Mouse (Mus musculus) gastrocnemius, postnatal 4 days (tissue): Measurements from ENCODE around the gene Lcn11. TPM values are rescaled to one million over a fixed set of nuclear protein-coding genes. Genes with fewer than 3 reads are reported as not detected.
"Not testable (repeated sequence)": the region's sequence is repeated elsewhere in the genome, so short reads cannot be mapped to it uniquely, and the experiment has no call there.

Source experiments
- DNase-seq, 2 experiments: peaks; one replicate each; pipeline ENCODE4 v3.0.0; 2021 to 2022; ENCODE audit warnings: low spot score in 2 of 2, mixed read lengths in 2 of 2
- long read RNA-seq, 2 experiments: library from polyadenylated mRNA; stranded (forward); transcript quantifications; one replicate each; pipeline ENCODE4 v2.0.0; 2021
- total RNA-seq, 2 experiments: library from RNA; stranded (reverse); gene quantifications; 2 replicates each; pipeline ENCODE4 v1.2.3; 2021

The Lcn11 gene
- total RNA-seq, result not detected
- long read RNA-seq, experiment 1, result 0 reads
- long read RNA-seq, experiment 2, result 0 reads

DNA sequence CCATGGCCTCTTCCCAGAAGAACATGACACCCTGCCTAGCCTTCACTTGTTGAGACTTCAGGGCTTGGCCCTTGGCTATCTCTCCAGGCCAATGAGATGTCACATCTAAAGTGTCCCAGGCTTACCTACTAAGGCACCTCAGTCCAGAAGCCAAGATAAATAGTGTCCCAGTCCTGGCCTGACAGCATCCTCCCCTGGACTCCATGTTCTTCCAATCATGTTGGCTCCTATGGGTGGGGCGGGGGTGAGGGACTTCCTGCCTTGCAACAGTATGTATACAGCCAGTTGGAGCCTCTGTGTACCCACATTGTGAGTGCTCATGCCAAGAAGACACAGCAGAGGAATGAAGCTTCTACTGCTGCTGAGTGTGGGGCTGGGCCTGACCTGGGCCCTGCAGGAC, at the start of gene Lcn11:
Lcn11 (plus strand) TSS at position 301 of the 400 bp plus-strand sequence.
- no peak for DNase-seq

DNA sequence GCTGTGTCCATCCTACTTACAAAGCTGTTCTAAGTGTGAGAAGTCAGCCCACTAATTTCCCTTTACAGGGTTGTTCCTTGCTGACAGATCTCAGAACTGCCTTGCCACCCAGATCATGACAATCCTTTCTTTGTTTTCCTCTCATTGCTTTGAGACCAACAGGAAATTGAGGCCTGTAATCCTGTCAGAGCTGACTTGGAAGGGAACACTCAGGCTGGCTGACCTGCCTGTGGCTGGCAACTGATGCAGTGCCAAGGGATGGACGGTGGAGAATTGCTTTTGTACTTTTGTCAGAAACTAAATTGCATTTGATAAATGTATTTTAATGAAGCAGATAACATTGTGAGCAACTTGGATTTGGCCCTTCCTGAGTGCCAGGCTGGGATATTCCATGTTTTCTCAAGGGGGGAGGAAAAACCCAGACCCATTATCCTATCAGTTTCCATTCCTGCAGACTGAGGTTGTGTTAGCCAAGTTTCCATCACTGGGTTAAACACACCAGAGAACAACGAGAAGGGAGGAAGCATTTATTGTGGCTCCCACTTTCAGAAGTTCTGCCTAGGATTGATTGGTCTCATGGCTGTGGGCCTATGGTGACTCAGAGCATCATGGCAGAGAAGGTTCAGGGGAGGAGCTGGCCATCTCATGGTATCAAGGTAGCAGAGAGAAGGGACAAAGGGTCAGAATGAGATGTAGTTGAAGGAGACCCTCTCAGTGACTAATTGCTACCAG, 43.5 kb upstream of the Lcn11 start:
- DNase-seq, result peak in 1 of 2 experiments; percentile 3

DNA sequence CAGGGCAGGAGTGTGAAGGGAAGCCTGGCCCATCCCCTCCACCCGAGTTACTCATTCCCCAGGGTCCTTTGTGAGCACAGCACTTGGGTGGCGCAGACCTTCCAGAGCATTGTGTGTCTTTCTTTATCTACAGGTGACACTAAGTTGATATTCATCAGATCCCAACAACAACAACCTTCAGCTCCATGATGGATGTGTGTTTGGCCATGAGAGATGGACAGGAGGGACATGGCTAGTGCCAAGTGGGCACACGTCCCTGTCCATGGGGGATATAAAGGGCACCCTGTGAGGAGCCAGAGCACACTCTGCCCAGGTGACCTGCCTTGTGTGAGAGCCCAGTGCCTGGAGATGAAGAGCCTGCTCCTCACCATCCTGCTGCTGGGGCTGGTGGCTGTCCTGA, 40.1 kb upstream of the Lcn11 start, which contains the start of gene Obp2b:
Obp2b (plus strand) TSS at position 301 of the 400 bp plus-strand sequence.
- DNase-seq, result not testable (repeated sequence)

DNA sequence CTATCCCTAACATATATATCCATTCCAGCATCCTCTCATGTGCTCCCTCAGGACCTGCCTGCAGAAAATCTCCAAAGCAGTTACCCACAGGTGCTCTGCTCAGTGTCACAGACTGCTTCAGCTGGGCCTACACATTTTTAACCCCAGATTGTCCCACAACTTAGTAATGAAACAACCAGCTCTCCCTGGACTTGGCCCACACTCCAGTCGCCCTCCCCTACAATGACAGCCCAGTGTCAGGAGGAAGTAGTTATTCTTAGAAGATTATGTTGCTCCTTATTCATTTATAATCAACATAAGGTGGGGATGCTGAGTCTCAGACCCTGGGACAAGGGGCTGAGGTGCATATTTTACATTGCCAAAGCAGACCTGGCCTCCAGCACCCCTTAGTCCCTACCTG, 35.1 kb upstream of the Lcn11 start:
- DNase-seq, result no peak

DNA sequence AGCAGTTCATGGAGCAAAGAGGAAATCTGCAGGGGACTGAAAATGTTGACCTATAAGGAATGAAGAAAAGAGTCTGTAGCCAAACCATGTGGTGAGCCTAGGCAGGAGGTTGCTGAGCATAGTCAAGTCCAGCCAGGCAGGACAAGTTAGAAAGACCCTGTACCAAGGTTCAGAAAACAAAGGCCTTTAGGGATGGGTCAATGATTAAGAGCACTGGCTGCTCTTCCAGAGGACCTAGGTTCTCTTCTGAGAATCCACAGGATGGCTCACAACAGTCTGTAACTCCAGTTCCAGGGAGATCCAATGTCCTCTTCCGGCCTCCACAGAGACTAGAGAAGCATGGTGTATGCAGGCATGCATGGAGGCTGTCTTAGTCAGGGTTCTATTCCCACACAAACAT, 22.6 kb upstream of the Lcn11 start:
- no peak for DNase-seq

DNA sequence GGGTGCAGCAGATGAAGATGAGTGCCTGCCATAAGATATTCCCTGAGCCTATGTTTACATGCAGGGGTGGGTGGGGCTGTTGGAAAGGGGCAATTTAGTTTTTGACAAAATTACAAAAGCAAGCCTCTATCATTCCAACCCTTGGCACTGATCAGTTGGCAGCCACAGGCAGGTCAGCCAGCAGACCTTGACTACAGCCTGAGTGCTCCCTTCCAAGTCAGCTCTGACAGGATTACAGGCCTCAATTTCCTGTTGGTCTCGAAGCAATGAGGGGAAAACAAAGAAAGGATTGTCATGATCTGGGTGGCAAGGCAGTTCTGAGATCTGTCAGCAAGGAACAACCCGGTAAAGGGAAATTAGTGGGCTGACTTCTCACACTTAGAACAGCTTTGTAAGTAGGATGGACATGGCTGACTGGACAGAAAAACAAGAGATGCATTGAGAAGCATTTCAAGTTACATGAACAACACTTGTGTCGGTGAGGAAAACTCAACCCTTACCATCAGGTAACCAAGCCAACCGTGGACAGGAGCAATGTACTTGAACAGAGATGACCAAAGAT, 18.7 kb upstream of the Lcn11 start:
- DNase-seq, result no peak

DNA sequence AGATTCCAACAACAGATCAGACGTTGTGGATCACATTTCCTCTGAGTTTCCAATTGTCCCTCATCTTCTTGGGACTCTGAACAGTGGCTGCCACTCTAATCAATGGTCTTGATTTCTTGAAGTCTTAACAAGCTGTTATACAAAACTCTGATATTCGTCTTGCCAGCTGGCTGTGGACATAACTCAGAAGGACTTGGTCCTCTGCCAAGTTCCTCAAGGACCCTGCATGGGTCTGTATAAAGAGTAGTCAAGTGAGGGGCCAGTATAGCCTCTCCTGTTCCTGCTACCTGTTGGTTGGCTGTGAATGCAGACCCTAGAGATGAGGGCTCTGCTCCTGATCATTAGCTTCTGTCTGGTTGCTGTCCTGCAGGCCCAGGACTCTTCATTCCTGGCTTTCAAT, 11.5 kb upstream of the Lcn11 start, which contains the start of gene Lcn3:
Lcn3 (plus strand) TSS at position 301 of the 400 bp plus-strand sequence.
- no peak for DNase-seq

DNA sequence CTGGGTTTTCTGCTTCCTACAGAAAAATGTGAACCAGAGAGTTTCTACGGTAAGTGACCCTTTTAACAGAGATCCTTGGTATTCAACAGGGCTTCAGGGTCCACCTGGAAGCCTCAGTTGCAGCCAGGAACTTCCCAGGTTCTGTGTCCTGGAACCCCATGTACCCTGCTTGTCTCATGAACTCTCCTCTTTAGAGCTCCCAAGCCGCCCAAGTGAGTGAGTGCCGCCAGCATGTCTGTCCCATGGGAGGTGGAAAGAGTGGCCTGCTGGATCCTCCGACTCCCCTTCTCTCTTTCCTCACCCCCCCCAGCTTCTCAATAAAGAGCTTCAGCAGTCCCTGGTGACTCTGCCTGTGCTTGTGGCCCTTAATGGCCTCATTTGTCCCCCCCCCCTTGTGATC, 9.1 kb upstream of the Lcn11 start:
- no peak for DNase-seq

DNA sequence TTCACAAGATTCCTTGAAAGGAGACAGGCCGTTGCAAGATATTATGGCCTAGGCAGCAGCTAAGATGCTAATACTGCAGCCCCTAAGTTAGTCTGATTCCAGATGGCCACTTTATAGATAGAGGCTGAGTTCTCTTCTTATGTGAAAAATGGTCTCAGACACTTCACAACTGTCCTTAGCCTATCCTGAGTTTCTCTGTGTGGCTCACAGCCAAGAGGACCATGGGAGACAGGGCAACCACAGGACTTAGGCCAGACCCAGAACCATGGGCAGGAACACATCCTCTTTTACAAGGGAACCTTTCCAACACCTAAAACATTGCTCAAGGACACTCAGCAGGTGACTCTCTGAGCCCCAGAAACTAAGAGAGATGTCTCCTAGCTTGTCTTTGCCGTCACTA, 3.3 kb upstream of the Lcn11 start:
- DNase-seq, result no peak

DNA sequence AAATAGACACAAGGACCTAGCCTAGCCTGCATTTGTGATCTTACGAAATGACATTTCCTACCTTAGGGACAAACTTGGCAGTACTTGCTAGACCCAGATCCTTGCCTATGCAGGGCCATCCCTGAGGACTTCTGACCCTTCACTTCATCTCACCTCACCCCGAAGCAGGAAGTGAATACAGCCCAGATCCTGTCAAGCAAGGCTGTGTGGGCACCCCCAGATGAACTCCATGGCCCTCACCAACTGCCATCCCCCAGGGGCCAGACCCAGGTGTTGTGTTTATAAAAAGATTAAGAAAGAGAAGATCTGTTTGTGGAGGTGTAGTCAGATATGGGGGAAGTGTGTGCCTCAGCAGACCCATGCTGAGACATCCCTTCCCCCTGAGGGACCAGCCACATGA, 2.2 kb upstream of the Lcn11 start:
- no peak for DNase-seq

DNA sequence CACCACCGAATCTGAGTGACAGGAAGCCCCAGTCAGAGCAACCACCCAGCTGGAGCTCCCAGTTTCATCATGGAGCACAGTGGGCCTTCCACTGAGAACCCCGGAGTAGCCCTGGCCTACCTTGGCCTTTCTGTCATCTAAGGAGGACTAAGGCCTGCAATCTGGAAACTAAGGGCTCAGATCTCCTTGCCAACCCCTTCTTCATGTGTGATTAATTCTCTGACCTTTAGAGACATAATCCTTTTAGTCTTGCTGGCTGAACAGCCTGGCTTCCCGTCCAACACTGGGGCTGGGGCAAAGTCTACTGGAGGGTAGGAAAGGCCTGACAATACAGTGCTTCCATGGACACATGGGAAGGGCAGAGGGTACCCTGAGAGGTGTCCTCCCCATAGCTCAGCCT, 826 bp upstream of the Lcn11 start:
- no peak for DNase-seq

DNA sequence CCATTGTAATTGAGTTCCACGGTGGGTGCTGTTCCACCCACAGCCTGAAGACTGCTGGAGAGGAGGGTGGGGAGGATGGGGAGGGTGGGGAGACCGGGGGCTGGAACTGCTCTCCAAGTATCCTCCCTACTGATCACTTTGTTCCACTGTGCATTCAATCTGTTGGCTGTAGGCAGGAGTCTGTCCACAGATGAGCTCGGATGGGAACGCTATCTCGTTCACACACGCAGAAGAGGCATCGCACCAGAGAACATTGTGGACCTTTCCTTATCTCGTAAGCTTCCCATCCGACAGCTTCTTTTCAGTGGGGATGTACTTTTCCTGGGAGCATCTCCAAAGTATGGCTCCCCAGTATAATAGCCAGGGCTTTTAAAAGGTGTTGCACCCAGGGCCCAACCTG, 2.3 kb downstream of the Lcn11 start:
- no peak for DNase-seq

DNA sequence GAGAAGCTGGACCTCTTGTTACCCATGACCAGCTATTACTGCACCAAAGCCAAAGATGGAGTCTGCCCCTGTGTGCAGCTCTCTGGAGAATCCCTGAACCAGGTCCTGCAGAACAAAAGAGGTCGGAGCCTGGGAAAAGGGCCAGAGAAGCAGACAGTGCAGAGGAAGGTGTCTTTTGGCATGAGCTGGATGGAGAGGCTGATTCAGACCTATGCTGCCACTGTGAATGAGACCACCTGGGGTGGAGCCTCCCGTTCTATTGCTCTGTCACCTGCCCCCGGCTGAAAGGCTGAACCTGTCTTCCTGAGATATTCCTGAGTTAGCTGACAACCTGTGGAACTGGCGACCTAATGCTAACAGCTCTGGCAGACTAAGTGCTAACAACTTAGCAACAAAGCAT, 4.1 kb downstream of the Lcn11 start:
- no peak for DNase-seq

DNA sequence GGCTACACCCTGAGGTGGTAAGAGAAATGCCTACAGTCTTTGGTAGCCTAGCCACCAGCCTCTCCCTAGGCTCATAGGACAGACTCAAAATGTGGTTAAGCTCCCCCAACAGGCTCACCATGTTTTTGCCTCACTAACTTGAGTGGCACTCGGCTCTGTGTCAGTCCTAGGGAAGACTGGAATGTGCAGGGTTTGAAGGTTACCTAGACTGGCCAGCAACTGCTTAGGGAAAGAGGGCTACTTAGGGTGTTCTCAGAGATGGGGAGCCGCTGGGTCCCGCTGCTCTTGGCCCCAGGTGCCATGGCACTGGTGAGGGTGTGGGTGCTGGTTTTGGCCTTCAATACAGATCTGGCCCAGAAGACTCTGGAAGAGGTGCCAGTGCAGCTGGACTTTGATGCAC, 5.1 kb downstream of the Lcn11 start, which contains the start of gene Gm13539:
Gm13539 (plus strand) TSS at position 301 of the 400 bp plus-strand sequence.
- DNase-seq, result no peak

DNA sequence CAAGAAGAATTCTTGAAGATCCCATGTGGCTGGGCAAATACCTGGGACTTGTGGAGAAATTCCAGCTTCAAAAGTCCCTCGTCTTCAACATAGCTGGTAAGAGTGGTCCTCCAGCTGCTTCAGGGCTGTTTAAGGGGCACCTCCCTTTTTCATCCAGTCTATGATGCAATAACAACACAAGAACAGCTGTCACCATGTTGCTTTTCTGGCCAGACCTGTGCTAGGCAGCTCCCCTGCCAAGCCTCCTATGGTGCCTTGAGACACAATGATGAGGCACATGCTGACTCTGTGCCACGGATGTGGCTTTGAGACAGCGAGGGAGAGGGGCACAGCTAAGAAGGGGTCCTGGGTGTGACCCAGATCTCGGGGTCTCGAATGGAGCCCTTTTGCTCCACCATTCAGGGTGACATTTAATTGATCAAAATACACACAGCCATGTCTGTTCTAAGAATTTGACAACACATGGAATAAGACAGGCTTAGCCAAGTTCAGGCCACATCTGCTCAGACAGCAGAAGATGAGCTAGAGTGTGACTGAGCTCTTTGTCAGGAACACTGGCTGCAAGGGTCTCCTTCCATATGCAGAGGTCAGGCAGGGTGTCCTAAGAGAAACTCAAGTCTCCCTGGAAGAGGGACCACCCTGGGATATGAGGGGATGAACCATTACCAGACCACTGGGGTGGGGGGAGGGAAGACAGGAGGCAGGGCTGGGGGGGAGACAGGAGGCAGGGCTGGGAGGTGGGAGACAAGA, 8.9 kb downstream of the Lcn11 start:
- no peak for DNase-seq

DNA sequence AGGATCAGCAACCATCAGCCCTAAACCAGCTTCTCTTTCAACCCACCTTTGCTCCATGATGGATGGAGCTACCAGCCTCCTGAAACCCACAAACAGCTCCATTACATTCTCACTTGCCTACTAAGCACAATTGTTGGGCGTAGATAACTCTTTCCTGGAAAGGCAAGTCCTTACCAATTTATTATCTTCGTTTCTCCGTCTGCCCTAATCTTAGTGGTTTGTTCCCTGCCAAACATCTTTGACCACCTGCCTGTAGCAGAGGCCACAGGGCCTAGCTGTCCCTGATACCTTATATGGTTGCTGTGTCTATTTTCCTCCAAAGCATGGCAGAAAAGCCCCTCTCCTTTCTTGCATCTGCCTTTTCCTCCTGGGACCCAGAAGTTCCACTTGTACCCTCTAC, 12.3 kb downstream of the Lcn11 start:
- no peak for DNase-seq

DNA sequence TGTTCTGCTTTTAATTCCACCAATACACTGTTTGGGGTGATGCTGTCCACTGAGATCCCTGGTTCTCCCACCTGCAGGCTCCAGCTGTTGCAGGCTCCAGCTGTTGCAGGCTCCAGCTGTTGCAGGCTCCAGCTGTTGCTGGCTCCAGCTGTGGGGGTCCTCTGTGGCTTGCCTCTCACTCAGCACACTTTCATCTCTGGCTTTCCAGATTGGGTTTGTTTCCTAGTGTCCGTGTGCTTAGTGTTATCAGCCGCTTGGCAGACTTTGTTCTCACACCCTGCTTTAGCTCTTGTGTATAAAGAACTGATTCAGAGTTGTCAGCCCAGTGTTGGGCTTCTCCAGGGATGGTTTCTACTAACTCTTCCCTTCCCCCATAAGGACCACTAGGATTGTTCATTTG, 20.8 kb downstream of the Lcn11 start:
- no peak for DNase-seq

DNA sequence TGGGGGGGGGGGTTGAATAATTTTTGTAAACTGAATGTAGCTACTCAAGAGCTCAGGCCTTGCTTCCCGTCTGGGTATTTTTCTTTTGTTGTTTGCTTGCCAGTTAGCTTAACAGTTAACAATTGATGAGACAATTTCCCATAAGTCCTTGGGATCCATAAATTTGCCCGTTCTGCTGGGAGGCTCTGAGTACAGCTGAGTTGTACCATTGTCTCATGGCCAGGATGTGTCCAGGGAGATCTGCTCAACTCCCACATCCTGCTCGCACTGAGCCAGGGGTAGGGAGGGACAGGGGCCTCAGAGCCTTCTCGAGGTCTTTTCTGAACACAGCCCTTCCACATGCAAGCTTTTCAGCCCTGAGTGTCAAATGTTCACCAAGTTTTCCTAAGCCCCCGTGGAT, 21.2 kb downstream of the Lcn11 start:
- DNase-seq, result no peak

DNA sequence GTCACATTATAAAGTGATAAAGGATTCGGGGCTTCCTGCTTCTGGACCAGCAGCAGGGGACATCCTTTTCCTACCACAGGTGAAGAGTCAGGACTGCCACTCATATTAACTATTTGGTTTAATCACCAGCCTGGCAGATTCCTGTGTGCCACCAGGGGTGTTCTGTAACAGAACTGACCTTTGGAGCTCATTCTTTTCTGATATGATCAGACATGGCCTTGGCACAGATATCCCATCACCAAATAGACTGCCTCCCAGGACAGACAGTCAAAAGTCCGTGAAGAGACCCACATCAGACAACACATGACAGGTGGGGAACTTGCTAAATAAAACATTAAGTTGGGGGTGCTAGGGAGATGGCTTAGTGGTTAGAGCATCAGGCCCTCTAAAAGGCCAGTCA, 34.9 kb downstream of the Lcn11 start:
- DNase-seq, result no peak

DNA sequence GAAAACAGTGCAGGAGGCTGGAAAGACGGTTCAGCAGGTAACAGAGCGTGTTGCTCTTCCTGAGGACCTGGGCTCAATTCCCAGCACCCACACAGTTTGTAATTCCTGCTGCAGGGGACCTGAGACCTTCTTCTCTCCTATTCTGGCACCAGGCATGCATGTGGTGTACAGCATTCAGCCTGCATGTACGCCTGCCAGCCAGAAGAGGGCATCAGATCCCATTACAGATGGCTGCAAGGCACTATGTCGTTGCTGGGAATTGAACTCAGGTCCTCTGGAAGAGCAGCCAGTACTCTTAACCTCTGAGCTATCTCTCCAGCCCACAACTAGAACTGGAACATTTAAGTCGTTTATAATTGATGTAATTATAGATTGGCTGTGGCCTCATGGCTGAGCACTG, 36.5 kb downstream of the Lcn11 start:
- no peak for DNase-seq

DNA sequence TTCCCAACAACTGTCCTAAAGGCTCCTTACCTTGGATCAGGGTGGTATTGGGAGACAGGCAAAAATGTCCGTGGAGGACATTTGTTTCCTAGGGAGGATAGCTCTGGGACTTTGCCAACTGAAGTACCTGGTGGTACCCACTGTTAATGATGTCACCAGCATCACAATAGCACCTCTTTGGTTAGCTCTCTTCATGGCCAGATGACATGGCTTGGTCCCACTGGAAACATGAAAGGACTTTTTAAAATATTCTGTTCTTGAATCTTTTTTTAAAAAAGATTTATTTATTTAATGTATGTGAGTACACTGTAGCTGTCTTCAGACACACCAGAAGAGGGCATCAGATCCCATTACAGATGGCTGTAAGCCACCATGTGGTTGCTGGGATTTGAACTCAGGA, 38.9 kb downstream of the Lcn11 start, which contains the start of gene Glt6d1:
Glt6d1 (minus strand) TSS at position 101 of the 400 bp plus-strand sequence.
- DNase-seq, result not testable (repeated sequence)

DNA sequence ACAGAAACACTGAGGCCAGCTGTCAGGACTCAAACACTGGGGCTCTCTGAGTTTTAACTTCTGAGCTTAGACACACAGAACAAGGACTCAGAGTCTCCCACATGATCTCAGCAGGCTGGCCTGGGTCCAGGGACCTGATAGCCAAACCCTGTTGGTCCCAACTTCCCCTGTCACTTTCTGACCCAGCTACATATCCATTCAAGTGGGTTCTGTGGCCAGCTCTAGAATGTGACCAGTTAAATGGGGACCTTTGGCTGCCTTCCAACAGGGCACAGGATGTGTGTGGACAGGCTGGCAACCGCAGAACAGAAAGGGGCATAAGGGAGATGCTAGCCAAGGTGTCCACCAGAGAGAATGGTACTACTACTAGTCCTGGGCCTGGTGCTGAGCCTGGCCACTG, 46.0 kb downstream of the Lcn11 start, which contains the start of gene Lcn9:
Lcn9 (plus strand) TSS at position 348 of the 400 bp plus-strand sequence.
- no peak for DNase-seq
